Mouse (Mus musculus) lung, postnatal 0 days (tissue): ENCODE data around the gene Slc39a10.

ENCODE experiments used
- CTCF ChIP-seq: IDR thresholded peaks from 2 replicates; pipeline ENCODE4 v1.5.1; 2016; ENCODE audit warnings: antibody characterized with exemption, mild to moderate bottlenecking
- EP300 ChIP-seq: IDR thresholded peaks from 2 replicates; pipeline ENCODE4 v1.6.1; 2016; ENCODE audit warnings: antibody characterized with exemption, mild to moderate bottlenecking, control low read depth

DNA sequence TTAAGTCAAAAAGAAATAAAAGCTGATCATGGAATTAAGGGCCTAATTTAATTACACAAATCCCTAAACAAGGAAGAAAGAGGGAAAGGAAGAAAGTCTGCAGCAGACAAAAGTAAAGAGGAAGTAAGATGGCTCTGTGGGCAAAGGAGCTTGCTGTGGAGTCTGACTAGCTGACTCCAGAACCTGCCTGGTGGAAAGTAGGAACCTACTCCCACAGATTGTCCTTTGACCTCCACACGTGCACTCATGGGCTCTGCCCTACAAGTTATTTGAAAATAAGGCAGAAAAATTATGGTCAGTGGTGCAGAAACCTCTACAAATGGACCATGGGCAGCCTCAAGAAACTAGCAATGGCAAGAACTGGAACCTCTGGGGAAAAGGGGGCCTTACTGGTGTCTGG is 32.6 kb downstream of the Slc39a10 start:
- TF ChIP-seq CTCF (no peak), EP300 (no peak)
